Mouse (Mus musculus): ENCODE results near the gene Fam186b. TPM values are rescaled to one million over a fixed set of nuclear protein-coding genes. Genes with fewer than 3 reads are reported as not detected.

Gene Fam186b
- total and polyA plus RNA-seq, 3 experiments, result 1.4 to 3.1 (median 1.6) TPM

GRCm38 (mm10) chr15:99320168-99320674, 24.5 kb upstream of the Fam186b start:
- no peak for DNase-seq

GRCm38 (mm10) chr15:99319411-99319871, 23.8 kb upstream of the Fam186b start:
- DNase-seq, result peak; percentile 28

GRCm38 (mm10) chr15:99318861-99319410, 23.2 kb upstream of the Fam186b start:
- DNase-seq, result no peak

GRCm38 (mm10) chr15:99318071-99318470, 22.4 kb upstream of the Fam186b start:
- no peak for DNase-seq

GRCm38 (mm10) chr15:99317267-99317651, 21.6 kb upstream of the Fam186b start:
- peak; percentile 63 for DNase-seq

- DNase-seq, result peak; percentile 71
Observed at GRCm38 (mm10) chr15:99316314-99317266, 20.9 kb upstream of the Fam186b start.

GRCm38 (mm10) chr15:99314891-99315290, 19.2 kb upstream of the Fam186b start:
- peak; percentile 34 for DNase-seq

GRCm38 (mm10) chr15:99310617-99311016, 14.9 kb upstream of the Fam186b start:
- DNase-seq, result no peak

- DNase-seq, result no peak
Observed at GRCm38 (mm10) chr15:99309549-99309948, 13.9 kb upstream of the Fam186b start.

GRCm38 (mm10) chr15:99307476-99307875, 11.8 kb upstream of the Fam186b start:
- no peak for DNase-seq

- DNase-seq, result no peak
Observed at GRCm38 (mm10) chr15:99296213-99296612, 525 bp upstream of the Fam186b start.

GRCm38 (mm10) chr15:99294813-99295374, 794 bp downstream of the Fam186b start, which contains the start of gene Prpf40b:
Gene Prpf40b, plus strand, starts transcription at chr15:99295087.
- DNase-seq, result peak; percentile 98

- no peak for DNase-seq
Observed at GRCm38 (mm10) chr15:99294287-99294686, 1.4 kb downstream of the Fam186b start.

GRCm38 (mm10) chr15:99290586-99290985, 5.1 kb downstream of the Fam186b start:
- DNase-seq, result no peak

- DNase-seq, result no peak
Observed at GRCm38 (mm10) chr15:99285189-99285535, 10.5 kb downstream of the Fam186b start.

GRCm38 (mm10) chr15:99284527-99285188, 11.0 kb downstream of the Fam186b start:
- peak; percentile 28 for DNase-seq

GRCm38 (mm10) chr15:99283456-99283855, 12.2 kb downstream of the Fam186b start:
- DNase-seq, result no peak

GRCm38 (mm10) chr15:99278271-99278670, 17.4 kb downstream of the Fam186b start:
- no peak for DNase-seq

GRCm38 (mm10) chr15:99276095-99276494, 19.6 kb downstream of the Fam186b start:
- DNase-seq, result no peak

GRCm38 (mm10) chr15:99265679-99266078, 30.0 kb downstream of the Fam186b start:
- DNase-seq, result peak; percentile 67

- no peak for DNase-seq
Observed at GRCm38 (mm10) chr15:99264363-99264762, 31.3 kb downstream of the Fam186b start.

- no peak for DNase-seq
Observed at GRCm38 (mm10) chr15:99262702-99263101, 33.0 kb downstream of the Fam186b start.
